Mouse (Mus musculus) forebrain, embryonic 14.5 days (tissue): ENCODE data around the gene Rbms1. TPM values are rescaled to one million over a fixed set of nuclear protein-coding genes. Genes with fewer than 3 reads are reported as not detected.
"Not testable (repeated sequence)": the region's sequence is repeated elsewhere in the genome, so short reads cannot be mapped to it uniquely, and the experiment has no call there.

ENCODE experiments used
- ATAC-seq: fragments of 200-750 bp; cut with Nextera tagmentation; 2 replicates; pipeline ENCODE4 v1.8.0; 2017; ENCODE audit warnings: mild to moderate bottlenecking, moderate library complexity
- DNase-seq: peaks from one replicate; pipeline ENCODE4 v3.0.0-alpha.2; 2015; ENCODE audit warnings: low spot score
- H3K27ac ChIP-seq: fragments of 300-500 bp; sonication (generic); 2 replicates; pipeline ENCODE4 v1.5.1; 2014; ENCODE audit warnings: low read depth, mild to moderate bottlenecking, control low read depth, low read length, moderate library complexity
- H3K27me3 ChIP-seq: fragments of 300-500 bp; sonication (generic); replicated peaks from 2 replicates; pipeline ENCODE4 v1.6.1; 2014; ENCODE audit warnings: low read length, control low read depth, mixed read lengths; ENCODE audit not compliant: control insufficient read depth, insufficient read depth
- H3K36me3 ChIP-seq: fragments of 300-500 bp; sonication (generic); 2 replicates; pipeline ENCODE4 v1.6.1; 2014; ENCODE audit warnings: low read length, control low read depth; ENCODE audit not compliant: control insufficient read depth, insufficient read depth
- H3K4me1 ChIP-seq: fragments of 300-500 bp; sonication (generic); 2 replicates; pipeline ENCODE4 v1.6.1; 2014; ENCODE audit warnings: antibody characterized with exemption, low read length, control low read depth; ENCODE audit not compliant: control insufficient read depth, insufficient read depth
- H3K4me2 ChIP-seq: fragments of 300-500 bp; sonication (generic); 2 replicates; pipeline ENCODE4 v1.6.1; 2014; ENCODE audit warnings: mild to moderate bottlenecking, control low read depth, low read length
- H3K4me3 ChIP-seq: fragments of 300-500 bp; sonication (generic); 2 replicates; pipeline ENCODE4 v1.5.1; 2014; ENCODE audit warnings: low read depth, low read length, control low read depth
- H3K9ac ChIP-seq: fragments of 300-500 bp; sonication (generic); 2 replicates; pipeline ENCODE4 v1.6.1; 2014; ENCODE audit warnings: mild to moderate bottlenecking, low read length, control low read depth, moderate library complexity
- H3K9me3 ChIP-seq: fragments of 300-500 bp; sonication (generic); replicated peaks from 2 replicates; pipeline ENCODE4 v1.6.1; 2016; ENCODE audit warnings: low read length, control low read depth, mixed read lengths; ENCODE audit not compliant: control insufficient read depth
- WGBS: fragments of 180-500 bp; shearing (Covaris S2); extraction: QIAGEN DNeasy Blood & Tissue Kit; methylation state at CpG from one replicate; pipeline ENCODE4 v1.1.7; 2014; 5-methylcytosine and 5-hydroxymethylcytosine counted together
- polyA plus RNA-seq: library from polyadenylated mRNA; unstranded; fragments of >200 nt; fragmentation: Nextera tagmentation; extraction: Ambion mirVana; gene quantifications from 2 replicates; pipeline ENCODE4 v1.2.1, GENCODE M21; 2014

The Rbms1 gene
- polyA plus RNA-seq, 1 experiment from 2014 or later = 20.0 TPM

DNA sequence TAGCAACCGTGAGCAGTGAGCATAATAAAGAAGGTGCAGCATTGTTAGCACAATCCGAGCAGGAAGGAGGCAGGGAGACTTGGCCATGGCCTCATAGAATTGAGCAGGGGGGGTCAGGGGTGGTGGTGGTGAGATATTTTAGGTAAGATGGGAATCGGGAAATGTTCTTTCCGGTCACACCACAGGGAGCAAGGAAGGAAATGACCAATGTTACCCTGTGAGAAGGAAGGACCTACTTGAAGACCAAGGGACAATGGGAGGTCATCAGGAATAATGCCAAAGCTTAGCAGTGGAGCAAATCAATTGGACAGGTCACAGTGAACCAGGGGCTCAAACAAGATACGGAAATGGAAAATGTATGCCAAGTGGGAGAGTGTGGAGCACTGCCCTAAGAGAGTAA lies 124.1 kb downstream of the Rbms1 start:
- ATAC-seq (no peak), DNase-seq (no peak)
- Histone ChIP-seq H3K27ac (no peak overlapping the region), H3K27me3 (no peaks in the 10 kb centered on the region), H3K4me3 (no peak overlapping the region), H3K9ac (no peak overlapping the region), H3K9me3 (no peaks in the 10 kb centered on the region), H3K4me1 (no peaks in the 10 kb centered on the region), H3K4me2 (no peak overlapping the region), H3K36me3 (no peaks in the 10 kb centered on the region)
- 78% methylated on average over 5 of the region's 5 CpGs for WGBS

DNA sequence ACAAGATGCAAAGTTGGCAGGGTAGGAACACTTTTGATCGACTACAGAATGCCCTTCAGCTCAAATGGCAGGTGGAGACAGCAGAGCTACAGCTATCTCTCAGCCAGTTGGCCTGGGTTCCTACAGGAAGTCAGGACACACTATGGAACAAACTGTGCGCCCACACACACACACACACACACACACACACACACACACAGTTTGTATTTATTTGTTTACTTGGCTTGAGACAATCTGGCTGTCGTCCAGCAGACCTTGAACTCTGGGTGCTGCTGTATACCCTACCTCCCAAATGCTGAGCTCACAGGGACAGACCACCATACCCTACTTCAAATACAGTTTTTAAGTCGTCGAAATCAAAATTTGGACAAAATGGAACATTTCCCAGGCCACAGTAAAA lies 125.4 kb downstream of the Rbms1 start:
- 89% methylated on average over 5 of the region's 5 CpGs for WGBS
- ATAC-seq (no peak), DNase-seq (no peak)
- Histone ChIP-seq H3K9me3 (no peaks in the 10 kb centered on the region), H3K9ac (no peak overlapping the region), H3K27ac (no peak overlapping the region), H3K36me3 (no peaks in the 10 kb centered on the region), H3K4me3 (no peak overlapping the region), H3K27me3 (no peaks in the 10 kb centered on the region), H3K4me1 (no peaks in the 10 kb centered on the region), H3K4me2 (no peak overlapping the region)

DNA sequence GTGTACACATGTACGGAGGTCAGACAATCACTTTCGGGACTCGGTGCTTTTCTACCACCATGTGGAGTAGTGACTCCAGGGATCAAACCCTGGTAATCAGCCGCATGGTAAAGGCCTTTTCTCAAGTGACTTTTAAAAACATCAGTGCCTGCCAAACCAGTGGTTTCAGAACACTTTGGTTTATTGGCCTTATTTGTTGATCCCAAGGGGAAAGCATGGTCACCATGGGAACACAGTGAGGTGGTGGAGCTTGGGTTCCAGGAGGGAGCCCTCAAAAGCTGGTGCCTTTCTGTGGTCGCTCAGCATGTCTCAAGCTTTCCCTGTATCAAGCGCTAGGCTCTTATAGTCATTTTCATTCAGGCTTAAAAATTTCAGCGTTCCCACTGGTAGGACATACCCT lies 126.8 kb downstream of the Rbms1 start:
- H3K27ac ChIP-seq = no peak overlapping the region
- no peaks in the 10 kb centered on the region for H3K36me3 ChIP-seq
- H3K9me3 ChIP-seq = no peaks in the 10 kb centered on the region
- DNase-seq (no peak), ATAC-seq (no peak)
- H3K4me1 ChIP-seq = no peaks in the 10 kb centered on the region
- no peak overlapping the region for H3K9ac ChIP-seq
- no peak overlapping the region for H3K4me2 ChIP-seq
- H3K4me3 ChIP-seq = no peak overlapping the region
- WGBS = 96% methylated on average over 7 of the region's 7 CpGs
- H3K27me3 ChIP-seq = no peaks in the 10 kb centered on the region

DNA sequence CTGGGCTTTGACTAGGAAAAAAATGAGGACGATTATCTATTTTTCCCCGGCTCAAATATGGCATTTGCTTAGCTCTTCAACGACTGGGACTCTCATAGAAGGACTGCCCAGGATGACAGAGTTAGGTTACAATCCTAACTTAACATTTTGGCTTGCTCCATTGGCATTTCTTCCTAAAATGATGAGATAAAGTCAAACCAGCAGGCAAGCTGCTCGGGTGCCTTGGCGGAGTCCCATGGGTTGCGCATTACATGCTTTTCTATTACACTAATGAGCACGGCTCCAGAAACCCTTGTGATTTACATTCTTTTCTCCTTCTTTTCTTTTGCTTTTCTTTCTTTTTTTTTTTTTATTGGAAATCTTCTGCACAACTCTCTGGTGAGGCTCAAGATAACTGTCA lies 128.7 kb downstream of the Rbms1 start:
- Histone ChIP-seq H3K27me3 (no peaks in the 10 kb centered on the region), H3K4me3 (no peak overlapping the region), H3K4me2 (no peak overlapping the region), H3K4me1 (no peaks in the 10 kb centered on the region), H3K9me3 (no peaks in the 10 kb centered on the region), H3K27ac (no peak overlapping the region), H3K36me3 (no peaks in the 10 kb centered on the region), H3K9ac (no peak overlapping the region)
- WGBS = 69% methylated on average over 7 of the region's 7 CpGs
- ATAC-seq (no peak), DNase-seq (peak; percentile 33)

DNA sequence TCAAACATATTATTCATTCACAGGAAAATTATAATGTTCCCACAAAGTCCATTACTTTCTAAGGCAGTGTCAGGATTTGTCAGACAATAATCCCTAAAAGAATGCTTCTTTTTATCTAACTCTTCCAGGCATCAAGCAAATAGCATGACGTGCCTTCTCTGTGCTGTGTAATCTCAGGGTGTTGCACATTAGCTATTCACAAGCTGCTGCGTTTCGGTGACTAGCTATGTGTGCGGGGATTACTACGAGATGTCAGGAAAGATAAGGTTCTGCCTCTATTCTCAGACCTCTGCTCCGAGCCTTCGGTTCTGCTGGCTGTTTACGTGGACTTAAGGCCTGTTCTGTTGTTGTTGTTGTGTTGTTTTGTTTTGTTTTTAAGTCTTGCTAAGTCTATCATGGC lies 130.7 kb downstream of the Rbms1 start:
- WGBS = 58% methylated on average over 8 of the region's 8 CpGs
- no peak overlapping the region for H3K4me3 ChIP-seq
- H3K27ac ChIP-seq = no peak overlapping the region
- H3K27me3 ChIP-seq = no peaks in the 10 kb centered on the region
- H3K9me3 ChIP-seq = no peaks in the 10 kb centered on the region
- no peaks in the 10 kb centered on the region for H3K4me1 ChIP-seq
- DNase-seq (no peak), ATAC-seq (no peak)
- H3K9ac ChIP-seq = no peak overlapping the region
- H3K36me3 ChIP-seq = no peaks in the 10 kb centered on the region
- no peak overlapping the region for H3K4me2 ChIP-seq

DNA sequence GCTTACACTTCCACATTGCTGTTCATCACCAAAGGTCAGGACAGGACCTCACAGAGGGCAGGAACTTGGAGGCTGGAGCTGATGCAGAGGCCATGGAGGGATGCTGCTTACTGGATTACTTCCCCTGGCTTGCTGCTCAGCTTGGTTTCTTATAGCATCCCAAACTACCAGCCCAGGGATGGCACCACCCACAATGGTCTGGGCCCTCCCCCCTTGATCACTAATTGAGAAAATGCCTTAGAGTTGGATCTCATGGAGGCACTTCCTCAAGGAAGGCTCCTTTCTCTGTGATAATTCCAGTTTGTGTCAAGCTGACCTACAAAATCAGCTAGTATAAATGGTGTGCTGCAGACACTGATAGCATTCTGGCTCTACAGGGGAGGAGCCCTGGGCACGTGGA lies 132.5 kb downstream of the Rbms1 start:
- WGBS = 58% methylated on average over 1 of the region's 1 CpGs
- not testable (repeated sequence) for H3K36me3 ChIP-seq, H3K9ac ChIP-seq, DNase-seq, ATAC-seq, H3K27me3 ChIP-seq, H3K4me2 ChIP-seq, H3K27ac ChIP-seq, H3K9me3 ChIP-seq, H3K4me1 ChIP-seq, H3K4me3 ChIP-seq

DNA sequence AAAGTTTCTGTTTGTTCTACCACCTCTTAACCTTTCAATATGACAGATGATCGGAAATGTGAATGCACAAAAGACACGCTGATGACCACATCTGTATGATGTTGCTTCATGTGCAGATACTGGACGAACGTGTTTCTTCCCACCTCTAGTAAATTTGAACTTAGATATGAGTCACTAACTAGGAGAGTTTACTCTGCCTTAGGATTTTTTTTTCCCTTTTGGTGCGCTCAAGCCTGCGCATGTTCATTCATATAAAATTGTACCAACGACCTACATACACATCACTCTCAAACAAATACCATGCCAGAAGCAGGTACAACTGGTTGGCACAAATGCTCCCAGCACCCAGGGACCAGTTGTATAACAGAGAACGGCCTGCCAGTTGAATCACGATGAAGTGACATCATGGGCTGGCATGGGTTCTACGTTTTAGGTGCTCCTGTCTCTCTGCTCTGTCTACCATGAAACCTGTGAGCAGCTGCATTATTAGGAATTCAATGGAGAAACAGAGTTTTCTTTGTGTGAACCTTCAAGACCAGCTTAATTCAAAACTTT lies 134.0 kb downstream of the Rbms1 start:
- H3K27me3 ChIP-seq = no peaks in the 10 kb centered on the region
- no peak overlapping the region for H3K4me2 ChIP-seq
- ATAC-seq (no peak), DNase-seq (peak; percentile 42)
- no peak overlapping the region for H3K9ac ChIP-seq
- H3K9me3 ChIP-seq = no peaks in the 10 kb centered on the region
- H3K27ac ChIP-seq = no peak overlapping the region
- no peaks in the 10 kb centered on the region for H3K36me3 ChIP-seq
- H3K4me1 ChIP-seq = no peaks in the 10 kb centered on the region
- no peak overlapping the region for H3K4me3 ChIP-seq
- 74% methylated on average over 10 of the region's 10 CpGs for WGBS

DNA sequence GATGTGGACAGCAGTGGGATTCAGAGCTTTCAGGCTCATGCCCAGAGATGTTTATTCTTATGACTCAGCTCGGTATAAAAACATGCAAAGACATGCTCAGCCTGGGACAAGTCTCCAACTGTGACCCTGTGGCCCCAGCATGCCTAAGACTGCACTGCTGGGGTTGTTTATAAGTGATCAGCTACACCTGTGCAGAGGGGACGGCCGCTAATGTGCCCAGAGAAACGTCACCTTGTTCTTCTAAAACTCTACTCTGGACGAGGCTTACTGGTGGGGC lies 135.9 kb downstream of the Rbms1 start:
- no peak for DNase-seq
- 86% methylated on average over 5 of the region's 5 CpGs for WGBS
- Histone ChIP-seq H3K4me2 (no peak overlapping the region), H3K4me1 (no peaks in the 10 kb centered on the region), H3K9me3 (no peaks in the 10 kb centered on the region), H3K27ac (no peak overlapping the region), H3K36me3 (no peaks in the 10 kb centered on the region), H3K4me3 (no peak overlapping the region), H3K27me3 (no peaks in the 10 kb centered on the region), H3K9ac (no peak overlapping the region)
- ATAC-seq = no peak

DNA sequence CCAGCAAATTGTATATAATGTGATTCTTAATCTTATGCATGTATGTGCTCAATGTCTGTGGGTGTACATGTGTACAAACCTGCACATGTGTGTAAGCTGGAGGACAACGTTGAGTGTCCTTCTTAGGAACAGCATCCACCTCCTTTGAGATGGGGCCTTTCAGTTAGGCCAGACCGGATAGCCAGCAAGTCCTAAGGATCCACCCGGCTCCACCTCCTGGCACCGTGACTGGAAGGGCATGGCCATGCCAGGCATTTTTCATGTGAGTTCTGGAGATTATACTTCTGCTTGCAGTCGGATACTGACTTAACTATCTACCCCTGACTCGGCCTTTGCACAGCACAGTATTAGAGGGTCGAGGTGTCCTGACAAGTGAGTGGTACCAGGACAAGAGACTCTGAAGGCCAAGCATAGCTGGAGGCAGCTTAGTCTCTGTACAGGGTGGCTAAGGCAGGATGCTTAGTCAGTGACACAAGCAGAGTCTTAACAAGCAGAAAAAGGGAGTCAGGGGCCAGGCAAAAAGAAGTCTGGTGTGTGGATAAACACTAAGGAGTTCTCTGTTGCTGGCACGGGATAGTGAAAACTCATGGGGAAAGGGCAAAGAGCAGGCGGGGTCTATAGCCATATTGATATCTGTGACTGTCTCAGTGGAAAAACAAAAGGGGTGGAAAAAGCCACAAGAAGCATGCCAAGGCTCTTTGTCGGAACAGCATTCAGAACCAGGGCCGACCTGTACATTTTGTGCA lies 136.4 kb downstream of the Rbms1 start:
- H3K4me1 ChIP-seq = no peaks in the 10 kb centered on the region
- H3K36me3 ChIP-seq = no peaks in the 10 kb centered on the region
- H3K27ac ChIP-seq = no peak overlapping the region
- no peaks in the 10 kb centered on the region for H3K9me3 ChIP-seq
- H3K9ac ChIP-seq = no peak overlapping the region
- H3K4me2 ChIP-seq = no peak overlapping the region
- WGBS = 93% methylated on average over 11 of the region's 11 CpGs
- ATAC-seq (no peak), DNase-seq (no peak)
- H3K4me3 ChIP-seq = no peak overlapping the region
- no peaks in the 10 kb centered on the region for H3K27me3 ChIP-seq
